Mouse (Mus musculus) bone marrow macrophage, adult 2 months (primary cell): Measurements from ENCODE around the gene Snx10. TPM values are rescaled to one million over a fixed set of nuclear protein-coding genes. Genes with fewer than 3 reads are reported as not detected.

Source experiments
- H3K27ac ChIP-seq: 2 replicates; pipeline ENCODE4 v1.5.1; 2012; ENCODE audit warnings: low read depth, low read length; ENCODE audit not compliant: insufficient read depth
- H3K4me1 ChIP-seq: 2 replicates; pipeline ENCODE4 v1.6.1; 2012; ENCODE audit warnings: low read length; ENCODE audit not compliant: control insufficient read depth, insufficient read depth
- H3K4me3 ChIP-seq: 2 replicates; pipeline ENCODE4 v1.5.1; 2012; ENCODE audit warnings: mild to moderate bottlenecking, low read length, moderate library complexity; ENCODE audit not compliant: insufficient read depth
- CTCF ChIP-seq: IDR thresholded peaks from 2 replicates; pipeline ENCODE4 v1.5.1; 2012; ENCODE audit warnings: low read depth, mild to moderate bottlenecking, low read length, moderate library complexity
- POLR2A ChIP-seq: IDR thresholded peaks from 2 replicates; pipeline ENCODE4 v1.6.1; 2012; ENCODE audit warnings: mild to moderate bottlenecking, low read depth, low read length, borderline replicate concordance
- polyA plus RNA-seq: library from polyadenylated mRNA; stranded (reverse); fragments of >200 nt; gene quantifications from 2 replicates; pipeline ENCODE4 v1.2.4, GENCODE M21; 2012; ENCODE audit not compliant: missing spikeins, insufficient read depth, insufficient read length

Snx10 gene
- polyA plus RNA-seq, 1 experiment: 101 TPM

DNA sequence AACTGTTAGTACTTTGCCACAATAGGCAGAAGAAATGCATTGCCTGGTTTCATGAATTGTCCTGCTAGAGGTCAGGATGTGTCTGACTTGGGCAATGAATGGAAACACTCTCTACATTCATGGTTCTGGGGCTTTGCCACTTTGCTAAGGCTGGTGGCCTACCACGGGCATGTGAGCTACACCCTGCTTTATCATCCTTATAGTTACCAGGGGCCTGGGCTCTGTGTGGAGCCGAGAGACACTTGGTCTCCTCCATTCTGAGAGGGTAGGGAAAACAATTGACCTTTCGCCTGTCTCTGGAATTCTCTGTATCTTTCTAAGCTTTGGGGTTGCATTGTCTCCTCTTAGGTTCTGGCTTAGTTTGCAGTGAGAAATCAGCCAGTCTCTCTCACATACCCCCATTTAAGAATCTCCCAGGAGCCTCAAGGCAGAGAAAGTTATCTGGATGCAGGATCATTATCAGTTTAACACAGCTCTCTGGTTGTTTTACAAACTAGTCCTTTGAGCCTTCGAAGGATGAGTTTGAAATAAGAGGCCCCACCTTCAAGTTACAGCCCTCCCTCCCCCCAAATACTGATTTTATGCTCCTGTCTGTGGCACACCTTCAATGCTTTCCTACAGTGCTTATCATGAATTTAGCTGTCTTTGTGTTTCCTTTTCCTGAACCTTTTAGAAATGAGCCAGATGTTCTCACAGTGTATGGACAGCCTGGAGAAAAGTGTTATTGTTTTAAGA, 109.4 kb downstream of the Snx10 start:
- Histone ChIP-seq H3K4me1 (peaks cover 13% of the 10 kb centered on the region), H3K4me3 (no peak overlapping the region), H3K27ac (no peak overlapping the region)
- TF ChIP-seq CTCF (no peak), POLR2A (no peak)

DNA sequence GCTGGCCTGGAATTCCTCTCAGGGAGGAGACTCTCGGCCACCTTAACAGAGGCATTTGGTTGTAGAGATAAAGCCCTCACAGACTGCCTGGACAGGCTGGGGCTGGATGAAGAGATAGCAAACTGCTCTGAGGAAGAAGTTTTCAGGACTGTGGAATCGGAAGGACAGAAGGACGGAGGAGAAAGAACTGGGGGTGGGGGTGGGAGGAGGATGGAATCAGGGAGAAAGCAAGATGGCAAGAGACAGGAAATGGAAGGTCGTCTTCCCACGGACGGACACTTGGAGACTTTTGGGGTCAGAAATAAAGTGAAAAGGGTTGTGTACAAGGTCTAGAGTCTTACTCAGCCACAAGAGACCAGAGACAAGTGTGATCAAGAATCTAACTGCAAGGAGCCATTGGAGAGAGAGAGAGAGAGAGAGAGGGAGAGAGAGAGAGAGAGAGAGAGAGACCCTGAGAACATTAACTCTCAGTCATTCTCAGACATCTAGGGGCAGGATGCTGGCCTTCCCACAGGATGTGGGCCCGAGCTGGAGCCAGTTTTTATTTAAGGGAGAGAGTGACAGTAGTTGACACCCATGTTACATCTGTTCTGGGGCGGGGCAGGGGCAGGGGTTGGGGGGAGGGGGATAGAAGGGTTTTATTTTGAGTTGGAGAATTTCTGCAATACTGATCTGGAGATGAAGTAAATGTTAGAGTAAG, 110.1 kb downstream of the Snx10 start:
- Histone ChIP-seq H3K4me1 (peaks cover 13% of the 10 kb centered on the region), H3K27ac (no peak overlapping the region), H3K4me3 (no peak overlapping the region)
- TF ChIP-seq CTCF: no peak
- TF ChIP-seq POLR2A: no peak

DNA sequence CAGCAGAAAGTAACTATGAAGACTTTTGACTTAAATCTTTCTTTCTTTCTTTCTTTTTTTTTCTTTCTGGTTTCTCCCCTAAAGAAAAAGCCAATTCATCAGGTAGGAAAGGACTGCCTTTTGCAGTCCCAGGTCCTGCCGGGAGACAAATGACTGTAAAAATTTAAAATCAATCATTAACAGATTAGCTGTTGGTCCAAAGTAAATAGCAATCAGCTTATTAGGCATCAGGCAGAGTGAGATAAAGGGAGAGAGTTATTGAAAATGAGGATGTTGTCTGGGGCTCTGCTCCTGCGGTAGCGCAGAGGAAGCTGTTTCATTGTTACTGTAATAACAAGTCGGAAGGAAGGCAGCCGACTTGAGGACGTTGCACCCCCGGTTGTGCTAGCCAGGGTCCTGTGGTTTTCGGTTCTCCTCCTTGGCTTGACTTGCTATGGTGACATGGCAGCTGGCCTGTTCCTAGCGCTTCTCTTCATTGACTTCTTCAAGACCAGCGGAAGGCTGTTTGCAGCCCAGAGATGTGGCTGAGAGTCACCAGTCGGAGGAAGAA, 112.4 kb downstream of the Snx10 start:
- Histone ChIP-seq H3K4me1 (peaks cover 10% of the 10 kb centered on the region), H3K27ac (no peak overlapping the region), H3K4me3 (peak overlapping the region; percentile 3; the same call in 1 of the 2 replicates)
- TF ChIP-seq POLR2A (no peak), CTCF (no peak)

Other genes with a start within 250 kb of the Snx10 start
- not detected in 2 replicates for gene Nfe2l3, start 91.2 kb upstream of the Snx10 start, polyA plus RNA-seq
- gene Hnrnpa2b1, start 54.0 kb upstream of the Snx10 start, polyA plus RNA-seq: 726 and 831 TPM in 2 replicates
- 107 and 108 TPM in 2 replicates for gene Cbx3, start 53.5 kb upstream of the Snx10 start, polyA plus RNA-seq